Comparison of ENCODE assay signal across 22 mouse cellular contexts in the genomic region with DNA sequence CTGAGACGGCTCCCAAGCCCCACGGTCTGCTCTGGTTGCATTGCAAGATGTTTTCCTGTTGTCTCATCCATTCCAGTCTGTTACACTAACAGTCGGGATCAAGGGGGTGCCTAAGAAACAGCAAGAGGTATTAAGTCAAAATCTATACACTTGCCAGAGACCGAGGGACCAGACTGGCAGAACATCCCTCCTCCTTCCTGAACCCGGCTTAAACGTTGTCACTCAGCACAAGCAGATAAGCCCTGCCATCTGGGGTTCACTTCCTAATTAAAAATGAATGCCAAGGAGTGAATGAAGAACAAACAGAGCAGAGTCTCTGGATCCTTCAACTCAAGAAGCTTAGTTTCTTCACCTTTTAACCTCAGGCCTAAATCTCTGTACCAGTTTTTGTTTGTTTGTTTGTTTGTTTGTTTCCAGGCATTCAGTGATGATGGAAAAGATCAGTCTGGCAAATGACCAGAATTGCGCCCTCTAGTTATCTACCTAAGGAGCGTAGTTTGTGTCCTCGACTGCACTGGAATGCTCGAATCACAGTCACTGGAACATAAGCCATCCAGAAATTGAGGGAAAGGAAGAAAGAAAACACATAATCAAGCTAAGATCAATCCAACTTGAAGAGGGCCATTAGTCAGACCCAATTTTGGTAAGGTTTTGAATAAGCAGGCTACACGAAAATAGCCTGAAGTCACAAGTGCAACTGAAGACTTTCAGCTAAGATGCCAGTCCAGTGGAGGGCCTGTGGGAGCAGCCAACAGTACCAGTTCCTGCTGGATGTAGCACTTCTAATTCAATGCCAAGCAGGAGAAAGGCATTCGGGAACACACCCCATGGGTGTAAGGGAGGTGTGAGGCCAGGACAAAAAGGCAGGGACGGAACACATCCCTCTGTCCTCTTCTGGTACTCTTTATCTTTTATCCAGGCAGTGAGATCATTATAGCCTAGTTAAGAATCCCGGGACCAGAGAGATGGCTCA. TPM values are rescaled to one million over a fixed set of nuclear protein-coding genes. Genes with fewer than 3 reads are reported as not detected.
DNase-seq lines count a peak whose midpoint lies in the region; ATAC-seq and TF ChIP-seq lines count a peak whose summit lies in the region.
"Had no signal": no experiment of that assay in that cellular context is flagged by ENCODE, and none has a peak within 500 bp of the region (broad histone marks: within the 10 kb centered on the region; RNA-seq: fewer than 3 reads in every experiment).

No protein-coding gene starts in this region.

- WGBS in forebrain, postnatal 0 days, result 73% methylated on average over 14 of the region's 14 CpGs
- WGBS in forebrain, embryonic 10.5 days, result 80% methylated on average over 14 of the region's 14 CpGs
- 80% methylated on average over 14 of the region's 14 CpGs for whole genome bisulfite sequencing in kidney, adult 2 months
- WGBS in kidney, embryonic 15.5 days, result 82% methylated on average over 14 of the region's 14 CpGs
- 77% methylated on average over 14 of the region's 14 CpGs for WGBS in embryonic facial prominence, embryonic 10.5 days

- no peaks in the 10 kb centered on the region for H3K27me3 ChIP-seq in forebrain, postnatal 0 days (ENCODE audit: insufficient read depth, low read length)
- H3K27me3 ChIP-seq in forebrain, embryonic 10.5 days (ENCODE audit: poor library complexity, severe bottlenecking), result no peaks in the 10 kb centered on the region
- no peaks in the 10 kb centered on the region for H3K27me3 ChIP-seq in kidney, adult 2 months (replicated peaks; ENCODE audit: control insufficient read depth, insufficient read depth, low read length)
- no peaks in the 10 kb centered on the region for H3K27me3 ChIP-seq in kidney, embryonic 15.5 days
- H3K27me3 ChIP-seq in embryonic facial prominence, embryonic 10.5 days (replicated peaks; ENCODE audit: low read depth, poor library complexity, severe bottlenecking), result no peaks in the 10 kb centered on the region
- H3K27me3 ChIP-seq: embryonic facial prominence, embryonic 15.5 days; intestine, embryonic 15.5 days; liver, embryonic 12.5 days; midbrain, embryonic 12.5 days; neural tube, embryonic 15.5 days had no signal

- H3K36me3 ChIP-seq in forebrain, postnatal 0 days (ENCODE audit: insufficient read depth), result no peaks in the 10 kb centered on the region
- H3K36me3 ChIP-seq in forebrain, embryonic 10.5 days (replicated peaks), result no peaks in the 10 kb centered on the region
- H3K36me3 ChIP-seq in kidney, adult 2 months (ENCODE audit: control insufficient read depth, insufficient read depth, low read length), result no peaks in the 10 kb centered on the region
- no peaks in the 10 kb centered on the region for H3K36me3 ChIP-seq in kidney, embryonic 15.5 days
- no peaks in the 10 kb centered on the region for H3K36me3 ChIP-seq in embryonic facial prominence, embryonic 10.5 days (replicated peaks)
- H3K36me3 ChIP-seq: embryonic facial prominence, embryonic 15.5 days; intestine, embryonic 15.5 days; liver, embryonic 12.5 days; midbrain, embryonic 12.5 days; neural tube, embryonic 15.5 days had no signal

- no peaks in the 10 kb centered on the region for H3K4me1 ChIP-seq in forebrain, postnatal 0 days (ENCODE audit: insufficient read depth)
- H3K4me1 ChIP-seq in forebrain, embryonic 10.5 days, result peaks cover 13% of the 10 kb centered on the region
- H3K4me1 ChIP-seq in kidney, adult 2 months (ENCODE audit: control insufficient read depth, insufficient read depth, low read length), result no peaks in the 10 kb centered on the region
- H3K4me1 ChIP-seq in kidney, embryonic 15.5 days, result 0 out of 2 replicates have a peak, but pooled peaks cover 3% of the 10 kb centered on the region
- H3K4me1 ChIP-seq in embryonic facial prominence, embryonic 10.5 days, result peaks cover 12% of the 10 kb centered on the region
- H3K4me1 ChIP-seq: embryonic facial prominence, embryonic 15.5 days; intestine, embryonic 15.5 days; liver, embryonic 12.5 days had no signal

- 0 out of 2 replicates have a peak, but pooled peaks have one; percentile 23 for ATAC-seq in cerebellum, adult (ENCODE audit: insufficient number of reproducible peaks, low FRiP score, low TSS enrichment)
- ATAC-seq in forebrain, postnatal 0 days, result peak; percentile 46
- ATAC-seq in kidney, embryonic 15.5 days (replicated peaks; ENCODE audit: low FRiP score), result no peak
- ATAC-seq: intestine, embryonic 15.5 days; liver, embryonic 12.5 days had no signal

- no peak for TF ChIP-seq CTCF in forebrain, postnatal 0 days (IDR thresholded peaks at IDR 0.05; ENCODE audit: low read depth)
- TF ChIP-seq CTCF in kidney, adult 2 months (conservative IDR thresholded peaks at IDR 0.05; ENCODE audit: insufficient read depth, insufficient read length, low read depth, low read length), result no peak

- no peak overlapping the region for H3K4me3 ChIP-seq in forebrain, postnatal 0 days (ENCODE audit: low read depth, low read length)
- H3K4me3 ChIP-seq in forebrain, embryonic 10.5 days, result no peak overlapping the region
- no peak overlapping the region for H3K4me3 ChIP-seq in kidney, adult 2 months (ENCODE audit: insufficient read depth, low read depth, low read length)
- no peak overlapping the region for H3K4me3 ChIP-seq in kidney, embryonic 15.5 days (replicated peaks)
- H3K4me3 ChIP-seq in embryonic facial prominence, embryonic 10.5 days, result no peak overlapping the region
- H3K4me3 ChIP-seq: embryonic facial prominence, embryonic 15.5 days; intestine, embryonic 15.5 days; left cerebral cortex, adult 2 months; liver, embryonic 12.5 days; midbrain, embryonic 12.5 days; myocyte; neural tube, embryonic 15.5 days had no signal

- no peak overlapping the region for H3K9ac ChIP-seq in forebrain, postnatal 0 days
- H3K9ac ChIP-seq in kidney, embryonic 15.5 days, result no peak overlapping the region
- H3K9ac ChIP-seq: embryonic facial prominence, embryonic 15.5 days; intestine, embryonic 15.5 days; liver, embryonic 12.5 days; lung, embryonic 14.5 days; midbrain, embryonic 12.5 days; neural tube, embryonic 15.5 days had no signal

- no peaks in the 10 kb centered on the region for H3K9me3 ChIP-seq in forebrain, postnatal 0 days (ENCODE audit: low read length)
- no peaks in the 10 kb centered on the region for H3K9me3 ChIP-seq in forebrain, embryonic 10.5 days
- no peaks in the 10 kb centered on the region for H3K9me3 ChIP-seq in kidney, embryonic 15.5 days (replicated peaks)
- no peaks in the 10 kb centered on the region for H3K9me3 ChIP-seq in embryonic facial prominence, embryonic 10.5 days
- H3K9me3 ChIP-seq: embryonic facial prominence, embryonic 15.5 days; intestine, embryonic 15.5 days; liver, embryonic 12.5 days; midbrain, embryonic 12.5 days; neural tube, embryonic 15.5 days had no signal

- no peak overlapping the region for H3K4me2 ChIP-seq in forebrain, postnatal 0 days (ENCODE audit: low read depth)
- no peak overlapping the region for H3K4me2 ChIP-seq in kidney, embryonic 15.5 days
- H3K4me2 ChIP-seq: embryonic facial prominence, embryonic 15.5 days; intestine, embryonic 15.5 days; liver, embryonic 12.5 days; lung, embryonic 14.5 days; midbrain, embryonic 12.5 days; neural tube, embryonic 15.5 days had no signal

- TF ChIP-seq POLR2A in kidney, adult 2 months (IDR thresholded peaks at IDR 0.05; ENCODE audit: low read depth, low read length), result no peak

- DNase-seq in cerebellum, adult 11-12 months, result no peak
- DNase-seq in forebrain, postnatal 0 days, result no peak
- no peak for DNase-seq in forebrain, embryonic 10.5 days (ENCODE audit: extremely low spot score, low spot score)
- peak; percentile 11 for DNase-seq in kidney, adult 2 months
- DNase-seq in retina, postnatal 1 day, result peak; percentile 70
- no peak for DNase-seq in embryonic facial prominence, embryonic 10.5 days (ENCODE audit: low spot score)
- DNase-seq: adrenal gland, postnatal 14 days; gastrocnemius, postnatal 14 days; lung, embryonic 14.5 days; lung, postnatal 4 days; thymus, postnatal 36 days had no signal

- H3K27ac ChIP-seq in forebrain, postnatal 0 days (ENCODE audit: low read depth, low read length), result no peak overlapping the region
- no peak overlapping the region for H3K27ac ChIP-seq in forebrain, embryonic 10.5 days
- H3K27ac ChIP-seq in kidney, adult 2 months (ENCODE audit: insufficient read depth, low read depth, low read length), result no peak overlapping the region
- no peak overlapping the region for H3K27ac ChIP-seq in kidney, embryonic 15.5 days
- H3K27ac ChIP-seq in embryonic facial prominence, embryonic 10.5 days (replicated peaks), result no peak overlapping the region
- H3K27ac ChIP-seq: embryonic facial prominence, embryonic 15.5 days; intestine, embryonic 15.5 days; kidney, postnatal 0 days; left cerebral cortex, adult 2 months; liver, embryonic 12.5 days; midbrain, embryonic 12.5 days; neural tube, embryonic 15.5 days had no signal

RNA-seq across cellular contexts. Expression of a gene that starts 36.3 kb away (rescaled TPM):
- 22.8 and 23.6 TPM in 2 replicates for total RNA-seq in forebrain, postnatal 0 days (2014; rRNA removed)
- 0.59 and 2.1 TPM in 2 replicates for polyA plus RNA-seq in forebrain, postnatal 0 days (2015; fragmentation: Nextera tagmentation; extraction: Ambion mirVana)
- 0.14 and 0.19 TPM in 2 replicates for polyA plus RNA-seq in forebrain, embryonic 10.5 days (2016; fragmentation: Nextera tagmentation; extraction: Ambion mirVana)
- polyA plus RNA-seq in kidney, adult 2 months (2012; rRNA removed), result 0.13 and 0.16 TPM in 2 replicates
- 0.15 and 0.42 TPM in 2 replicates for polyA plus RNA-seq in kidney, embryonic 15.5 days (2015; fragmentation: Nextera tagmentation; extraction: Ambion mirVana)
- polyA plus RNA-seq in embryonic facial prominence, embryonic 10.5 days (2016; fragmentation: Nextera tagmentation; extraction: Ambion mirVana), result 0.14 and 0.15 TPM in 2 replicates
- total RNA-seq: hematopoietic stem cell, adult 5-6 weeks had no signal
- polyA plus RNA-seq: myocyte had no signal

Comparison
In these comparisons a context has a peak if more than half of its experiments do, and no peak if none do; other contexts are left out.
1. DNase-seq: peak in kidney, adult 2 months (single experiment) and retina, postnatal 1 day (single experiment); none in cerebellum, adult 11-12 months (single experiment), forebrain, postnatal 0 days (single experiment), forebrain, embryonic 10.5 days (single experiment) and embryonic facial prominence, embryonic 10.5 days (single experiment).